In genomic region chr1:175128525-175128924, GRCm38 (mm10) we compare ENCODE assay signal across 9 mouse cellular contexts.
DNase-seq lines count a peak whose midpoint lies in the region; ATAC-seq lines count a peak whose summit lies in the region.
"Had no signal": no experiment of that assay in that cellular context is flagged by ENCODE, and none has a peak within 500 bp of the region (broad histone marks: within the 10 kb centered on the region; RNA-seq: fewer than 3 reads in every experiment).

No protein-coding gene starts in this region.

- no peak for DNase-seq in intestine, embryonic 14.5 days (ENCODE audit: low spot score)
- peak; percentile 60 for DNase-seq in Muller cell, postnatal 12 days (ENCODE audit: inconsistent ontology term)
- DNase-seq in cerebellum, adult 8-10 months, result peak; percentile 58
- DNase-seq in kidney, postnatal 36 days, result peak; percentile 23 to 60
- no peak for DNase-seq in urinary bladder, postnatal 36 days (ENCODE audit: low spot score in 2 of 2)
- no peak for DNase-seq in adrenal gland, postnatal 4 days (ENCODE audit: low spot score in 2 of 2)
- DNase-seq in ovary, postnatal 14 days (ENCODE audit: low spot score), result no peak

- no peak overlapping the region for H3K4me3 ChIP-seq in intestine, embryonic 14.5 days (ENCODE audit: low read depth, low read length)
- H3K4me3 ChIP-seq in intestine, embryonic 16.5 days (ENCODE audit: low read length), result no peak overlapping the region
- H3K4me3 ChIP-seq: layer of hippocampus, adult 2 months had no signal

- no peak overlapping the region for H3K9ac ChIP-seq in intestine, embryonic 14.5 days (ENCODE audit: low read length)
- H3K9ac ChIP-seq in intestine, embryonic 16.5 days (ENCODE audit: low read depth, low read length), result no peak overlapping the region

- H3K4me1 ChIP-seq in intestine, embryonic 14.5 days (replicated peaks; ENCODE audit: control insufficient read depth, insufficient read depth, low read length), result no peaks in the 10 kb centered on the region; the same call in 1 of the 2 replicates
- H3K4me1 ChIP-seq in intestine, embryonic 16.5 days (ENCODE audit: control insufficient read depth, insufficient read depth, low read length), result no peaks in the 10 kb centered on the region

- H3K4me2 ChIP-seq in intestine, embryonic 14.5 days (ENCODE audit: low read length), result no peak overlapping the region
- no peak overlapping the region for H3K4me2 ChIP-seq in intestine, embryonic 16.5 days (ENCODE audit: low read depth, low read length)

- ATAC-seq in intestine, embryonic 14.5 days (replicated peaks; ENCODE audit: low FRiP score, low TSS enrichment, low read depth), result no peak
- no peak for ATAC-seq in intestine, embryonic 16.5 days

- no peaks in the 10 kb centered on the region for H3K36me3 ChIP-seq in intestine, embryonic 14.5 days (ENCODE audit: control insufficient read depth, insufficient read depth, low read length)
- H3K36me3 ChIP-seq in intestine, embryonic 16.5 days (ENCODE audit: control insufficient read depth, insufficient read depth, low read length), result no peaks in the 10 kb centered on the region

- H3K27ac ChIP-seq in intestine, embryonic 14.5 days (ENCODE audit: low read depth), result peak overlapping the region; percentile 59; the same call in 1 of the 2 replicates
- no peak overlapping the region for H3K27ac ChIP-seq in intestine, embryonic 16.5 days (ENCODE audit: low read length)
- H3K27ac ChIP-seq: layer of hippocampus, adult 2 months had no signal

- no peaks in the 10 kb centered on the region for H3K27me3 ChIP-seq in intestine, embryonic 14.5 days (replicated peaks; ENCODE audit: control insufficient read depth, insufficient read depth, low read length)
- H3K27me3 ChIP-seq in intestine, embryonic 16.5 days (replicated peaks; ENCODE audit: control insufficient read depth, insufficient read depth, low read length), result no peaks in the 10 kb centered on the region

- no peaks in the 10 kb centered on the region for H3K9me3 ChIP-seq in intestine, embryonic 14.5 days (ENCODE audit: control insufficient read depth, low read length)
- no peaks in the 10 kb centered on the region for H3K9me3 ChIP-seq in intestine, embryonic 16.5 days (ENCODE audit: control insufficient read depth, low read length)

- WGBS in intestine, embryonic 14.5 days, result 57% methylated on average over 2 of the region's 2 CpGs
- WGBS in intestine, embryonic 16.5 days, result 55% methylated on average over 2 of the region's 2 CpGs

Comparison
In these comparisons a context has a peak if more than half of its experiments do, and no peak if none do; other contexts are left out.
1. DNase-seq: peak in Muller cell, postnatal 12 days (single experiment), cerebellum, adult 8-10 months (single experiment) and kidney, postnatal 36 days (2 of 2); none in intestine, embryonic 14.5 days (single experiment), urinary bladder, postnatal 36 days (0 of 2), adrenal gland, postnatal 4 days (0 of 2) and ovary, postnatal 14 days (single experiment).